Mouse (Mus musculus) embryonic fibroblast, embryonic 13.5 days (primary cell): ENCODE data around the gene Runx1. TPM values are rescaled to one million over a fixed set of nuclear protein-coding genes. Genes with fewer than 3 reads are reported as not detected.

ENCODE experiments used
- H3K27ac ChIP-seq: 2 replicates; pipeline ENCODE4 v1.5.1; 2012; ENCODE audit warnings: low read length, control low read depth, inconsistent platforms; ENCODE audit not compliant: insufficient read depth
- H3K4me1 ChIP-seq: 2 replicates; pipeline ENCODE4 v1.6.1; 2011; ENCODE audit warnings: low read length; ENCODE audit not compliant: control insufficient read depth, insufficient read depth
- H3K4me3 ChIP-seq: 2 replicates; pipeline ENCODE4 v1.5.1; 2011; ENCODE audit warnings: mild to moderate bottlenecking, control low read depth, low read length; ENCODE audit not compliant: insufficient read depth
- CTCF ChIP-seq: IDR thresholded peaks from 2 replicates; pipeline ENCODE4 v1.5.1; 2011; ENCODE audit warnings: mild to moderate bottlenecking, control low read depth, low read length, moderate library complexity, borderline replicate concordance; ENCODE audit not compliant: insufficient read depth
- POLR2A ChIP-seq: IDR thresholded peaks from 2 replicates; pipeline ENCODE4 v1.6.1; 2011; ENCODE audit warnings: low read depth, mild to moderate bottlenecking, control low read depth, low read length, moderate library complexity
- polyA plus RNA-seq: library from polyadenylated mRNA; stranded (reverse); fragments of >200 nt; gene quantifications from 2 replicates; pipeline ENCODE4 v1.2.4, GENCODE M21; 2011; ENCODE audit warnings: low read depth; ENCODE audit not compliant: missing spikeins, insufficient read length

Runx1 gene
- polyA plus RNA-seq, 1 experiment, result 56.2 TPM

- H3K4me1 ChIP-seq, result no peaks in the 10 kb centered on the region
Observed at GRCm38 (mm10) chr16:92760091-92760490, 65.9 kb downstream of the Runx1 start.

GRCm38 (mm10) chr16:92757564-92757963, 68.4 kb downstream of the Runx1 start:
- no peak for TF ChIP-seq CTCF
- no peak for TF ChIP-seq POLR2A
- Histone ChIP-seq H3K4me1 (no peaks in the 10 kb centered on the region), H3K4me3 (no peak overlapping the region), H3K27ac (no peak overlapping the region)

More at GRCm38 (mm10) chr16:92760091-92760490, 65.9 kb downstream of the Runx1 start:
- Histone ChIP-seq H3K4me3 (no peak overlapping the region), H3K27ac (no peak overlapping the region)
- TF ChIP-seq CTCF (no peak), POLR2A (no peak)

GRCm38 (mm10) chr16:92753944-92754343, 72.0 kb downstream of the Runx1 start:
- TF ChIP-seq POLR2A (no peak), CTCF (no peak)
- Histone ChIP-seq H3K4me3 (no peak overlapping the region), H3K27ac (no peak overlapping the region), H3K4me1 (no peaks in the 10 kb centered on the region)

- Histone ChIP-seq H3K4me3 (no peak overlapping the region), H3K27ac (no peak overlapping the region)
Observed at GRCm38 (mm10) chr16:92753139-92753538, 72.8 kb downstream of the Runx1 start.

GRCm38 (mm10) chr16:92748272-92748671, 77.7 kb downstream of the Runx1 start:
- Histone ChIP-seq H3K4me1 (peaks cover 9% of the 10 kb centered on the region; the same call in 1 of the 2 replicates), H3K4me3 (no peak overlapping the region), H3K27ac (no peak overlapping the region)
- TF ChIP-seq POLR2A (no peak), CTCF (no peak)

More at GRCm38 (mm10) chr16:92753139-92753538, 72.8 kb downstream of the Runx1 start:
- no peaks in the 10 kb centered on the region for H3K4me1 ChIP-seq
- no peak for TF ChIP-seq CTCF
- TF ChIP-seq POLR2A, result no peak

- H3K4me1 ChIP-seq, result peaks cover 9% of the 10 kb centered on the region; the same call in 1 of the 2 replicates
- no peak overlapping the region for H3K4me3 ChIP-seq
- TF ChIP-seq POLR2A (no peak), CTCF (no peak)
- H3K27ac ChIP-seq, result no peak overlapping the region
Observed at GRCm38 (mm10) chr16:92747062-92747461, 78.9 kb downstream of the Runx1 start.

GRCm38 (mm10) chr16:92745239-92745638, 80.7 kb downstream of the Runx1 start:
- no peak overlapping the region for H3K27ac ChIP-seq
- no peak overlapping the region for H3K4me3 ChIP-seq
- peaks cover 9% of the 10 kb centered on the region; the same call in 1 of the 2 replicates for H3K4me1 ChIP-seq
- TF ChIP-seq POLR2A (no peak), CTCF (no peak)

- Histone ChIP-seq H3K4me3 (no peak overlapping the region), H3K27ac (peak overlapping the region; percentile 63)
Observed at GRCm38 (mm10) chr16:92744172-92744777, 81.7 kb downstream of the Runx1 start.

GRCm38 (mm10) chr16:92743755-92744154, 82.2 kb downstream of the Runx1 start:
- H3K4me3 ChIP-seq, result no peak overlapping the region
- peaks cover 9% of the 10 kb centered on the region; the same call in 1 of the 2 replicates for H3K4me1 ChIP-seq
- no peak for TF ChIP-seq CTCF
- no peak for TF ChIP-seq POLR2A
- peak overlapping the region; percentile 63 for H3K27ac ChIP-seq

More at GRCm38 (mm10) chr16:92744172-92744777, 81.7 kb downstream of the Runx1 start:
- peaks cover 9% of the 10 kb centered on the region; the same call in 1 of the 2 replicates for H3K4me1 ChIP-seq
- no peak for TF ChIP-seq CTCF
- TF ChIP-seq POLR2A, result no peak

GRCm38 (mm10) chr16:92741342-92741741, 84.6 kb downstream of the Runx1 start:
- H3K4me1 ChIP-seq, result peaks cover 12% of the 10 kb centered on the region; the same call in 1 of the 2 replicates
- no peak overlapping the region for H3K27ac ChIP-seq
- no peak overlapping the region for H3K4me3 ChIP-seq
- TF ChIP-seq POLR2A (no peak), CTCF (no peak)

DNA sequence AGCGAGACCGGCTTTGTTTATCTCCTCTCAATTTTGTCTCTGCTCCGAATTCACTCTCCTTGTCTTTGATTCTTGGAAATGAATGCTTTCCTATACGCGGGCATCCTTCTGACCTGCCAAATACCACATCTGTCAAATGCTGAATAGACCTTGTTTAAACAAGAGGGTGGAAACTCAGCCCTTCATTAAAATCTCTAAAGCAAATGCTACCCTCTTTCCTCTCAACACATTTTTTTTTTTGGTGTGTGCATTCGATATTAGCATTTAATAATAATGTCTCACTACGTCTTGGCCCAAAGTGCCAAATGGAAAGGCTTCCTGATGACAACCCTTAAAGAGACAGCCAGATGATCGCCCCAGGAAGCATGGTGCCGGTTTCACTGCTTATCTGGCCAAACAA, 85.4 kb downstream of the Runx1 start:
- peaks cover 12% of the 10 kb centered on the region; the same call in 1 of the 2 replicates for H3K4me1 ChIP-seq
- H3K4me3 ChIP-seq, result no peak overlapping the region
- H3K27ac ChIP-seq, result no peak overlapping the region
- TF ChIP-seq CTCF, result no peak
- TF ChIP-seq POLR2A, result no peak
